Mouse (Mus musculus): Measurements from ENCODE around the gene Rptor. TPM values are rescaled to one million over a fixed set of nuclear protein-coding genes. Genes with fewer than 3 reads are reported as not detected.

Rptor gene
- polyA plus RNA-seq, 1 experiment from 2014 or later: 9.0 TPM

DNA sequence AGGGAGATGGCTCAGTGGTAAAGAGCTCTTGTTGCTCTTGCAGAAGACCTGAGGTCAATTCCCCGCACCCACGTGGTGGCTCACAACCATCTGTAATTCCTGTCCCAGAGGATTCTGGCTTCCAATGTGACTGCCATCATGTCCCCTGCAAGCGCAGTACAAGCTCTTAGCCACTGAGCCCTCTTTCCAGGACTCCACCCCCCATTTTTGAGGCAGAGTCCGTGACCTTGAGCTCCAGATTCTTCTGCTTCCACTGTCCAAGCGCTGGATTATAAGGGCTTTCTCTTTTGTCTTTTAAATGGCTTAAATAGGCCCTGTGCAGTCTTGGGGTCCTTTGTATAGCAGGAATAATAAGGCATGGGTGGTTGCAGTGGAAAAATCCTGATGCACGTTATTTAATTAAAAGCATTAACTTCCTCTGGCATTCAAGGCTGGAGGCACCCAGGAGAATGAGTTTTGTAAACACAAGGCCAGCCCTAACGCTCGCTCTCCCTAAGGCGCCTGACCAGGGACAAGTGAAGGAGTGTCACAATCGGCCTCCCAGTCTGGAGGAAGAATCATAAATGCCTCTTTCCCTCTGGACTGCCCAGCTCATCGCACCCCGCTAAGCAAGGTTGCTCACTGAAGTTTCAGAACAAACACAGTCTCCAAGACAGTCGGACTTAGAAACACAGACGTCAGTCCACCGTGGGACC lies 30.2 kb upstream of the Rptor start:
- 56% methylated on average over 15 of the region's 15 CpGs for WGBS
- H3K27ac ChIP-seq: no peak overlapping the region
- H3K4me2 ChIP-seq (replicated peaks): no peak overlapping the region
- H3K4me3 ChIP-seq (replicated peaks): no peak overlapping the region
- no peaks in the 10 kb centered on the region for H3K9me3 ChIP-seq
- H3K27me3 ChIP-seq (replicated peaks): 0 out of 2 replicates have a peak, but pooled peaks cover 3% of the 10 kb centered on the region
- no peak overlapping the region for H3K9ac ChIP-seq
- ATAC-seq: no peak
- peaks cover 8% of the 10 kb centered on the region; the same call in 1 of the 2 replicates for H3K4me1 ChIP-seq (replicated peaks)
- no peaks in the 10 kb centered on the region for H3K36me3 ChIP-seq

DNA sequence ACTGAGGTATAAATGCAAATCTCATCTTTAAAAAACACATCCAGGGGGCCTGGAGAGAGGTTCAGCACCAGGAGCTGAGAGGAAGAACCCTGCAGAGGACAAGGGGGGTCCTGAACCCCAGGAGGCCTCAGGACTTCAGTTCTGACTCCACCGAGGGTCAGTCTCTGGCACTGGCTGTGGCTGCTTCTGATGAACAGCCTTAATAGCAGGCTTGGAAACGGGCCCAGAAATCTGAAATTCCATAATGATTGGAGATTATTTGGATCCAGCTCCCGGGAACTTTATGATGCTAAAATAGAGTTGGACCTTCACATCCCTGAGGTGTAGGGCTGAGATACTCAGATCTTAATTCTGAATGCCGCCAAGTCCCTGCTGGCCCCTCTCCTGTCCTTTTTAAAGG lies 25.9 kb upstream of the Rptor start:
- no peak overlapping the region for H3K9ac ChIP-seq
- no peak overlapping the region for H3K27ac ChIP-seq
- H3K4me1 ChIP-seq (replicated peaks): peaks cover 8% of the 10 kb centered on the region; the same call in 1 of the 2 replicates
- no peaks in the 10 kb centered on the region for H3K27me3 ChIP-seq (replicated peaks)
- H3K4me2 ChIP-seq (replicated peaks): no peak overlapping the region
- ATAC-seq: no peak
- 16% methylated on average over 4 of the region's 4 CpGs for WGBS
- H3K4me3 ChIP-seq (replicated peaks): no peak overlapping the region
- no peaks in the 10 kb centered on the region for H3K9me3 ChIP-seq
- no peaks in the 10 kb centered on the region for H3K36me3 ChIP-seq

GRCm38 (mm10) chr11:119577721-119578120 lies 25.0 kb upstream of the Rptor start:
- H3K4me3 ChIP-seq (replicated peaks): no peak overlapping the region
- ATAC-seq: no peak
- H3K9me3 ChIP-seq: no peaks in the 10 kb centered on the region
- H3K9ac ChIP-seq: no peak overlapping the region
- no peak overlapping the region for H3K27ac ChIP-seq
- H3K27me3 ChIP-seq (replicated peaks): no peaks in the 10 kb centered on the region
- peaks cover 8% of the 10 kb centered on the region; the same call in 1 of the 2 replicates for H3K4me1 ChIP-seq (replicated peaks)
- 81% methylated on average over 2 of the region's 2 CpGs for WGBS
- H3K36me3 ChIP-seq: no peaks in the 10 kb centered on the region
- no peak overlapping the region for H3K4me2 ChIP-seq (replicated peaks)

- no peak for ATAC-seq
- 0 out of 2 replicates have a peak, but pooled peaks cover 6% of the 10 kb centered on the region for H3K4me1 ChIP-seq (replicated peaks)
- no peaks in the 10 kb centered on the region for H3K9me3 ChIP-seq
- no peak overlapping the region for H3K4me2 ChIP-seq (replicated peaks)
- H3K36me3 ChIP-seq: no peaks in the 10 kb centered on the region
- no peak overlapping the region for H3K9ac ChIP-seq
- H3K4me3 ChIP-seq (replicated peaks): no peak overlapping the region
- no peak overlapping the region for H3K27ac ChIP-seq
- WGBS: 58% methylated on average over 4 of the region's 4 CpGs
- no peaks in the 10 kb centered on the region for H3K27me3 ChIP-seq (replicated peaks)
Observed at GRCm38 (mm10) chr11:119586511-119586910, 16.2 kb upstream of the Rptor start.

DNA sequence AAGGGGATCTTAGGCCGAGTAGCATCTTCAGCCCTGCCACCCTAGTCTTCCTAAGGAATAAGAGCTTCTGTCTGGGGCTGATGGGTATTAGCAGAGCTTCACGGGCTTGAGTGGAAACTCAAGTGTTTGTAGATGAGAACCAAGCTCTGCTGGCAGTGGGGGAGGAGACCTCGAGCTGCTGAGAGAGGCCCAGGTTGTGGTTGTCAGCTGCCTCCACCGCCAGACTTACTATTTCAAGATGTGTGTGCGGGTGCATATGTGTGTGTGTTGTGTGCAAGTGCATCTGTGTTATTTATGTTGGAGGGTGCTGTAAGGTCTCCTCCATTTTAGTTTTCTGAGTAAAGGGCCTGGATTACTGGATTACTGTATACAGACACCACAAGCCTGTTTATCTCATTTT lies 15.6 kb upstream of the Rptor start:
- Histone ChIP-seq H3K27me3 (replicated peaks) (no peaks in the 10 kb centered on the region), H3K36me3 (no peaks in the 10 kb centered on the region), H3K4me1 (replicated peaks) (0 out of 2 replicates have a peak, but pooled peaks cover 6% of the 10 kb centered on the region), H3K4me3 (replicated peaks) (no peak overlapping the region), H3K4me2 (replicated peaks) (no peak overlapping the region), H3K9me3 (no peaks in the 10 kb centered on the region), H3K27ac (no peak overlapping the region), H3K9ac (no peak overlapping the region)
- ATAC-seq: no peak
- WGBS: 54% methylated on average over 5 of the region's 5 CpGs

GRCm38 (mm10) chr11:119589242-119589641 lies 13.5 kb upstream of the Rptor start:
- no peaks in the 10 kb centered on the region for H3K27me3 ChIP-seq (replicated peaks)
- peaks cover 6% of the 10 kb centered on the region; the same call in 1 of the 2 replicates for H3K4me1 ChIP-seq (replicated peaks)
- H3K4me3 ChIP-seq (replicated peaks): no peak overlapping the region
- H3K4me2 ChIP-seq (replicated peaks): no peak overlapping the region
- H3K36me3 ChIP-seq: no peaks in the 10 kb centered on the region
- H3K27ac ChIP-seq: no peak overlapping the region
- no peaks in the 10 kb centered on the region for H3K9me3 ChIP-seq
- H3K9ac ChIP-seq: no peak overlapping the region
- ATAC-seq: no peak
- 74% methylated on average over 7 of the region's 7 CpGs for WGBS

GRCm38 (mm10) chr11:119593966-119594365 lies 8.7 kb upstream of the Rptor start:
- H3K9ac ChIP-seq: no peak overlapping the region
- no peak overlapping the region for H3K4me3 ChIP-seq (replicated peaks)
- H3K36me3 ChIP-seq: no peaks in the 10 kb centered on the region
- no peaks in the 10 kb centered on the region for H3K27me3 ChIP-seq (replicated peaks)
- H3K4me1 ChIP-seq (replicated peaks): no peaks in the 10 kb centered on the region; the same call in 1 of the 2 replicates
- H3K9me3 ChIP-seq: no peaks in the 10 kb centered on the region
- 39% methylated on average over 3 of the region's 3 CpGs for WGBS
- H3K27ac ChIP-seq: no peak overlapping the region
- ATAC-seq: no peak
- H3K4me2 ChIP-seq (replicated peaks): no peak overlapping the region

GRCm38 (mm10) chr11:119598856-119599255 lies 3.8 kb upstream of the Rptor start:
- no peak overlapping the region for H3K4me2 ChIP-seq (replicated peaks)
- H3K4me3 ChIP-seq (replicated peaks): no peak overlapping the region
- H3K27ac ChIP-seq: no peak overlapping the region
- WGBS: 55% methylated on average over 3 of the region's 3 CpGs
- no peak overlapping the region for H3K9ac ChIP-seq
- peaks cover 3% of the 10 kb centered on the region; the same call in 1 of the 2 replicates for H3K4me1 ChIP-seq (replicated peaks)
- no peaks in the 10 kb centered on the region for H3K27me3 ChIP-seq (replicated peaks)
- H3K36me3 ChIP-seq: no peaks in the 10 kb centered on the region
- no peaks in the 10 kb centered on the region for H3K9me3 ChIP-seq
- no peak for ATAC-seq

GRCm38 (mm10) chr11:119600286-119600685 lies 2.4 kb upstream of the Rptor start:
- H3K4me2 ChIP-seq (replicated peaks): no peak overlapping the region
- H3K4me1 ChIP-seq (replicated peaks): peaks cover 7% of the 10 kb centered on the region
- H3K36me3 ChIP-seq: no peaks in the 10 kb centered on the region
- 82% methylated on average over 1 of the region's 1 CpGs for WGBS
- H3K9ac ChIP-seq: no peak overlapping the region
- H3K27ac ChIP-seq: no peak overlapping the region
- no peak for ATAC-seq
- H3K27me3 ChIP-seq (replicated peaks): no peaks in the 10 kb centered on the region
- no peaks in the 10 kb centered on the region for H3K9me3 ChIP-seq
- H3K4me3 ChIP-seq (replicated peaks): no peak overlapping the region

DNA sequence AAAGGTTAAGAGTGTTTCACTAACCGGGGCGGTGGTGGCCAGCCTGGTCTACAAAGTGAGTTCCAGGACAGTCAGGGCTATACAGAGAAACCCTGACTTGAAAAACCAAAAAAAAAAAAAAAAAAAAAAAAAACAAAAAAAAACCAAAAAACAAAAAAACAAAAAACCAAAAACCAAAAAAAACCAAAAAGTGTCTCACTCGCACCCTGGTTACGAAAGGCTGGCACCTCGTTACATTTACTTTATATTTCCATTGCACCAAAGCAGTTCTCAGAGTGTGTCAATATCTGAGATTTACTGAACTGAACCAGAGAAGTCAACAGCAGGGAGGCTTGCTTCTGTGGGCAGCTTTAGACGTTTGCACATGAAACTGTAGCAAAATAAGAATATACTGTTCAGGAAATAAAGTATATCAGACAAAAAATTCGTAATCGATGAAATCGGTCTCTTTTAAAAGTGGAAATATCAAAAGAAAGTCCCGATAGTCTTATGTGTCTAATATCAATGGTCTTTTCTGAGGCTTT lies 466 bp upstream of the Rptor start:
- ATAC-seq: no peak
- Histone ChIP-seq H3K4me2 (replicated peaks) (peak overlapping the region; percentile 51), H3K36me3 (no peaks in the 10 kb centered on the region), H3K9ac (no peak overlapping the region), H3K4me3 (replicated peaks) (peak overlapping the region; percentile 99), H3K27me3 (replicated peaks) (no peaks in the 10 kb centered on the region), H3K9me3 (no peaks in the 10 kb centered on the region), H3K4me1 (replicated peaks) (peaks cover 7% of the 10 kb centered on the region), H3K27ac (no peak overlapping the region)
- 39% methylated on average over 10 of the region's 10 CpGs for WGBS

DNA sequence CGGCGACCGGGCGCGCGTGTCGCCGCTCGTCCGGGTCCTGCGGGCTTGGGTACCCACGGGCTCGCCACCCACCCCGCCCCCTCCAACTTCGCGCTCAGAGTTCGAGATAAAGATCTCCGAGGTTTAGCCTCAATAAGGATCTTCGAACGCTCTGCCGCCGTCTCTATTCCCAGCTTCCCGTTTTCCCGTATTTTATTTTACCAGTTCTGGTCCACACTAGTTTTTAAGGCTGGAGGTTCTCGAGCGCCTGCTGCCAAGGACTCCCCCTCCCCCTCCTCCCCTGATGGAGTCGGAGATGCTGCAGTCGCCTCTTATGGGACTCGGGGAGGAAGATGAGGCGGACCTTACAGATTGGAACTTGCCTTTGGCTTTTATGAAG lies 811 bp downstream of the Rptor start:
- Histone ChIP-seq H3K36me3 (no peaks in the 10 kb centered on the region), H3K9me3 (no peaks in the 10 kb centered on the region), H3K9ac (peak overlapping the region; percentile 99), H3K4me2 (replicated peaks) (peak overlapping the region; percentile 84), H3K4me3 (replicated peaks) (peak overlapping the region; percentile 99), H3K4me1 (replicated peaks) (peaks cover 7% of the 10 kb centered on the region), H3K27me3 (replicated peaks) (no peaks in the 10 kb centered on the region), H3K27ac (peak overlapping the region; percentile 83)
- WGBS: under 1% methylated on average over 30 of the region's 30 CpGs
- ATAC-seq: no peak

GRCm38 (mm10) chr11:119607464-119607863 lies 4.8 kb downstream of the Rptor start:
- Histone ChIP-seq H3K4me2 (replicated peaks) (no peak overlapping the region), H3K9ac (no peak overlapping the region), H3K9me3 (no peaks in the 10 kb centered on the region), H3K4me3 (replicated peaks) (no peak overlapping the region), H3K4me1 (replicated peaks) (peaks cover 10% of the 10 kb centered on the region), H3K36me3 (no peaks in the 10 kb centered on the region), H3K27ac (no peak overlapping the region), H3K27me3 (replicated peaks) (no peaks in the 10 kb centered on the region)
- WGBS: 94% methylated on average over 5 of the region's 5 CpGs
- no peak for ATAC-seq

DNA sequence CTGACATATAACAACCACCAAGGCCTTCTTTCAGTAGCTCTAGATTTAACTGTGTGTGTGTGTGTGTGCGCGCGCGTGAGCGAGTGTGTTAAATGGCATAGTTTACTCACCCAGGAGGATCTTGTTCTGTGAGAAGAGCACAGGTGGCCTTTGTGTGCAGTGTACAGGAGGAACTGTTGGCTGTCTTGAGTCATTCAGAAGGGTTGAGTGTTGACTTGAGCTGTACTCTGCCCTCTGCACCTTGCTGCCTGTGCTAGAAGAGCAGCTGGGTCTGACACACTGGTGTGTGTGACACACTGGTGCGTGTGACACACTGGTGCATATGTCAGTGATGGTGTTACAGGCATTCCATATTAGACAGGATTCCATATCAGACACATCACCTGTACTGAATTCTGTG lies 8.8 kb downstream of the Rptor start:
- Histone ChIP-seq H3K27me3 (replicated peaks) (no peaks in the 10 kb centered on the region), H3K4me1 (replicated peaks) (0 out of 2 replicates have a peak, but pooled peaks cover 4% of the 10 kb centered on the region), H3K9me3 (no peaks in the 10 kb centered on the region), H3K27ac (no peak overlapping the region), H3K36me3 (no peaks in the 10 kb centered on the region), H3K4me3 (replicated peaks) (no peak overlapping the region), H3K9ac (no peak overlapping the region), H3K4me2 (replicated peaks) (no peak overlapping the region)
- peak; percentile 62 for ATAC-seq
- 95% methylated on average over 6 of the region's 6 CpGs for WGBS

Measured in intestine, embryonic 15.5 days (tissue).